Mouse (Mus musculus) MN1 (cell line): ENCODE data around the gene Tek.
"Not testable (repeated sequence)": the region's sequence is repeated elsewhere in the genome, so short reads cannot be mapped to it uniquely, and the experiment has no call there.

Source experiments
- DNase-seq: peaks from one replicate; pipeline ENCODE4 v3.0.0-alpha.2; 2016; ENCODE audit warnings: low spot score

Gene Tek

GRCm38 (mm10) chr4:94738838-94739731, at the start of gene Tek:
Tek (plus strand) TSS chr4:94739289.
- peak; percentile 13 for DNase-seq

- not testable (repeated sequence) for DNase-seq
These were observed 49.3 kb upstream of the Tek start for GRCm38 (mm10) chr4:94689804-94690203.

GRCm38 (mm10) chr4:94691078-94691477, 48.0 kb upstream of the Tek start:
- DNase-seq = no peak

GRCm38 (mm10) chr4:94692175-94692574, 46.9 kb upstream of the Tek start:
- DNase-seq = no peak

- no peak for DNase-seq
These were observed 42.7 kb upstream of the Tek start for GRCm38 (mm10) chr4:94696368-94696767.

- no peak for DNase-seq
These were observed 28.1 kb upstream of the Tek start for GRCm38 (mm10) chr4:94711002-94711401.

GRCm38 (mm10) chr4:94711426-94711825, 27.7 kb upstream of the Tek start:
- DNase-seq = no peak

GRCm38 (mm10) chr4:94713741-94714140, 25.3 kb upstream of the Tek start:
- DNase-seq = no peak

GRCm38 (mm10) chr4:94715166-94715565, 23.9 kb upstream of the Tek start:
- no peak for DNase-seq

- no peak for DNase-seq
These were observed 13.3 kb upstream of the Tek start for GRCm38 (mm10) chr4:94725799-94726198.

- DNase-seq = no peak
These were observed 6.4 kb upstream of the Tek start for GRCm38 (mm10) chr4:94732721-94733120.

- no peak for DNase-seq
These were observed 1.5 kb upstream of the Tek start for GRCm38 (mm10) chr4:94737326-94738295.

GRCm38 (mm10) chr4:94741824-94742223, 2.7 kb downstream of the Tek start:
- DNase-seq = no peak

- no peak for DNase-seq
These were observed 6.7 kb downstream of the Tek start for GRCm38 (mm10) chr4:94745749-94746148.

- DNase-seq = no peak
These were observed 7.3 kb downstream of the Tek start for GRCm38 (mm10) chr4:94746387-94746811.

- no peak for DNase-seq
These were observed 8.2 kb downstream of the Tek start for GRCm38 (mm10) chr4:94747338-94747737.

GRCm38 (mm10) chr4:94752512-94752911, 13.4 kb downstream of the Tek start:
- peak; percentile 22 for DNase-seq

GRCm38 (mm10) chr4:94765217-94765616, 26.1 kb downstream of the Tek start:
- no peak for DNase-seq

- DNase-seq = no peak
These were observed 27.1 kb downstream of the Tek start for GRCm38 (mm10) chr4:94766176-94766575.

GRCm38 (mm10) chr4:94768624-94769023, 29.5 kb downstream of the Tek start:
- no peak for DNase-seq

GRCm38 (mm10) chr4:94781043-94781442, 42.0 kb downstream of the Tek start:
- no peak for DNase-seq

GRCm38 (mm10) chr4:94785921-94786320, 46.8 kb downstream of the Tek start:
- DNase-seq = no peak

- DNase-seq = no peak
These were observed 64.1 kb downstream of the Tek start for GRCm38 (mm10) chr4:94803187-94803586.
